Mouse (Mus musculus) splenic B cell, adult 2 months (primary cell): Measurements from ENCODE around the gene Jtb.

Source experiments
- DNase-seq: peaks from one replicate; pipeline ENCODE4 v3.0.0-alpha.2; 2011; ENCODE audit warnings: low read depth, low spot score
- H3K27me3 ChIP-seq: 2 replicates; pipeline ENCODE4 v1.6.1; 2012; ENCODE audit warnings: mild to moderate bottlenecking, low read length, moderate library complexity, mixed read lengths; ENCODE audit not compliant: control insufficient read depth, poor library complexity, insufficient read depth, severe bottlenecking
- H3K36me3 ChIP-seq: 2 replicates; pipeline ENCODE4 v1.6.1; 2012; ENCODE audit warnings: mild to moderate bottlenecking, low read length, moderate library complexity, mixed read lengths; ENCODE audit not compliant: control insufficient read depth, poor library complexity, insufficient read depth, severe bottlenecking

Gene Jtb

DNA sequence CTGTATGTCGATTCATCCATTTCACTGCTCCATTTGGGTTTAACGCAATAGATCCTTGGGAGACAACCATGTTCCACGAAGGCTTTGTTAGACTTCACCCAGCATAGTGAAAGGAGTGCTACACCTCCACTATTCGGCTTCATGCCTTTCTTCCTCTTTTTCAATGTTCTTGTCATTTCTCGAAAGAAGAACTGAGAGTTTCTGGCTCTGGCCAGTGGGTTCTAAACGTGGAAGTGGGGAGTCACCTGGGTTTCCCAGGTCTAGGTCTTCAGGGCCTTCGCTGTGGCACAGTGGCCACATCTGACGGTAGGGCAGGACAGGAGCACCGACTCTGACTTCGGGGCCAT, 33.3 kb downstream of the Jtb start:
- DNase-seq = peak; percentile 93
- Histone ChIP-seq H3K27me3 (no peaks in the 10 kb centered on the region), H3K36me3 (peaks cover 27% of the 10 kb centered on the region)

DNA sequence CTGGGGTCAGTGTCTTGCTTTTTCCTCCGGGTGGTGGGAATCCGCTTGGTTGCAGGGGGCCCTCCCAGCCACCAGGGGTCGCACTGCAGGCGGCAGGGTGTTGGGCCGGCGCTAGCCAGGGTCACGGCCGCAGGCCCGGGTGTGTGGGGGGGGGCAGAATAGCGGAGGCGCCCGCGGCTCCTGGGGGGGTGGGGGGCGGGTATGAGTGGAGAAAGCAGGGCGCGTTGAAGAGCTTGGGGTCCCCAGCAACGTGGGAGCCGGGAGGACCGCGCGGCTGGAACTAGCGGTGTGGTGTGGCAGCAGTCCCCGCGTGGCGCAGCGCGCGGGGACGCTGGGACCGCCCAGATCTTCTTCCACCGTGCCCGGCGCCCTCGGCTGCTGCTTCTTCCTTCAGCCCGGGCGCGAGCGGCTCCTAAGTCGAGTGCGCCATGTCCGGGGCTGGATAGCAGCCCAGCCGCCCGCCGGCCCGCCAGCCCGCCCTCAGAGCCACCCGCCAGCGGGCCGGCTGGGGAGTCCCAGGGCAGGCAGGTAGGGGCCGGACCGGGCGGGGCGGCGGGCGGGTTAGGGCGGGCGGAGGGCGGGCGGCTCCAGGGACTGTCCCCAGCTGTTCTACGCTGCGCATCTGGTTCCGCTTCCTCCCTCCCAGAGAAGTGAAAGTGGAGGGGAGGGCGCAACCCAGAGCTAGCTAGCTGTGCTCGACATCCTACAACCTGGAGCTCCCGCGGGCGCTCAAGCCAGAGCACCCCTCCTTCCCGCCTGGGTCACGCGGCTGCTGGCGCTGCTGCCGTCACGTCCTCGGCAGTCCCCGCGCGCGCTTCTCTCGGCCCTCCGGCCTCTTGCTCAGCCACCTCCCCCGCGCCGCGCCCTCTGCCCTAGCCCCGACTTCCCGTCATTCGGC, 33.9 kb downstream of the Jtb start, which contains the start of gene Dennd4b:
Gene Dennd4b, plus strand, starts transcription at position 152 of the 898 bp plus-strand sequence.
- H3K27me3 ChIP-seq = no peaks in the 10 kb centered on the region
- peaks cover 28% of the 10 kb centered on the region for H3K36me3 ChIP-seq
- peak; percentile 98 for DNase-seq

DNA sequence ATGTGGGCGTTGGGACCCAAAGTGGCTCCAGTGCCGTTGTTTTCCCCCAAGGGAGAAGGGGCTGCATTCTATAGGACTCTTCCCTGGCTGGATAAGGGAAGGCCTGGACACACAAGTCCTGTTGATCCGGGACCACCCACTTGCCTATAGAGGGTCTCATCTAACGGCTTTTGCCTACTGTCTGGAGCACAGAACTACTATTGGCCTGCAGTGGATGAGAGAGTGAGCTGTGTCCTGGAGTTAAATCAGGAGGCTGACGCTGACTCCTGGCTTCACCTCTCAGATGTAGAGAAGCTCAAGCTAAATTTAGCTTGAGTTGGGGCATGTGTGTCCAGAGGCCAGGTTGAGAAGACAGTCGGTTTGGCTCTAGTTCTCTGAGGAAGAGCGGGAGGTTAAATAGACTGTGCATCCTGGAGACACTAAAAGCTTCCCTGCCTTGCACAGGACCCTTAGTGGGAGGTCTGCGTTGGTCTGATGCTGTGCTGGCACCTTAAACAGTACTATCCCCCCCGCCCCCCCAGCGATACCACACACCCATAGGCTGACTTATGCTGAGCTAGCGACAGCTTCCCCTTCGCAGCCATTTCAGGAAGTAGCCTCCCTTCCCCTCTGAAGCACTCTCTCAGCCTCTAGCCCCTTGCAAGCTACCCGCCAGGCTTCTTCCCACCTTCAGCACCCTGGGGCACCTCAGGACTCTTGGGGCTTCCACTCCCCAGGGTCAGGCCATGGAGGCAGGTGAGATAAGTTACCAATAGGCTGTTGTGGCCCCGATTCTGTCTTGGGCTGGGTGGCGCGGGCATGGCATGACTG, 34.7 kb downstream of the Jtb start:
- peaks cover 27% of the 10 kb centered on the region for H3K36me3 ChIP-seq
- DNase-seq = peak; percentile 88
- no peaks in the 10 kb centered on the region for H3K27me3 ChIP-seq

DNA sequence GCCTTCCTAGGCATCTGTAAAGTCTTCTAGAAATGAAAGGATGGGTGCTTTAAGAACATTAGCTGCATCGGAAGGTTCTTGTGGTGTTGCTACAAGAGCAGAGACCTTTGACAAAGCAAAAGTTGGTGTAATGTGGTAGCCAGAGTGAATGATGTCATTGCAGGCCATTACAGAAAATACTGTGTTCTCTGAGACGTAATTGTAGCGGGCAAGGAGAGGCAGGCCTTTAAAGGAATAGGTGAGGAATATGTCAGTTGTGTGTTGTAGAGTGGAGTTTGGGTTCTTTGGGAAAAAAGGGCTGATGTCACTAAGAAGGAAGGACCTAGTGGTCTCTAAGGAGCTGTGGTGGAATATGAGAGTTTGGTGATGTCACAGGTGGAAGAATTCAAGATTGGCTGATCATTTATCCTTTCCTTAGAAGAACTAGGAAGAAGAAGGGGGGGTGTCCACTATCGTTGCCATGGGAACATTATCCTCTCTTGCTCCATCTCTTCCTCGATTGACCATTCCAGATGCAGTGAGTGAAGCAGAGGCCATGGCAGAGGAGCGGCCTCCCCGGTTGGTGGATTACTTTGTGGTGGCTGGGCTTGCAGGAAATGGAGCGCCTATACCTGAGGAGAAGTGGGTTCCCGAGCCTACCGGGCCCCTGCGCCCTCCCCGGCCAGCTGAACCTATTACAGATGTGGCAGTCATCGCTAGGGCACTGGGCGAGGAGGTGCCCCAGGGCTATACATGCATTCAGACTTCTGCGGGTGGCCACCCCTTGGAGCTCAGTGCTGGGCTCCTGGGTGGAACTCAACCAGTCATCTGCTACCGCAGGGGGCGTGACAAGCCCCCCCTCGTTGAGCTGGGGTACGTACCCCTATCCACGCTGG, 35.7 kb downstream of the Jtb start:
- DNase-seq = peak; percentile 24
- Histone ChIP-seq H3K36me3 (peaks cover 29% of the 10 kb centered on the region), H3K27me3 (no peaks in the 10 kb centered on the region)

DNA sequence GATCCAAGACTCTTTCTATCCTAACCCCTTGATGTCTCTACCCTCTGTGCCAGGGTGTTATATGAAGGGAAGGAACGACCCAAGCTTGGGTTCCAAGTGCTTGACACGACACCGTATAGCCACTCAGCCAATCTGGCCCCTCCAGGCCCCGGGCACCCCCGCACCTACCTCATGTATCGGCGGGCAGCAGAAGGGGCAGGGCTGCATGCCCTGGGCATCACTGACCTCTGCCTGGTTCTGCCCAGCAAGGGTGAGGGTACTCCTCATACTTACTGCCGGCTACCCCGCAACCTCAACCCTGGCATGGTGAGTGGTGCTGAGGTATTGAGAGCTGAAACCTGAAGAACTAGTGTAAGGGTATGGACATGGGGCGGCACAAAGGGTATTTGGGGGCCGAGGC, 36.8 kb downstream of the Jtb start:
- no peak for DNase-seq
- peaks cover 32% of the 10 kb centered on the region for H3K36me3 ChIP-seq
- H3K27me3 ChIP-seq = no peaks in the 10 kb centered on the region

DNA sequence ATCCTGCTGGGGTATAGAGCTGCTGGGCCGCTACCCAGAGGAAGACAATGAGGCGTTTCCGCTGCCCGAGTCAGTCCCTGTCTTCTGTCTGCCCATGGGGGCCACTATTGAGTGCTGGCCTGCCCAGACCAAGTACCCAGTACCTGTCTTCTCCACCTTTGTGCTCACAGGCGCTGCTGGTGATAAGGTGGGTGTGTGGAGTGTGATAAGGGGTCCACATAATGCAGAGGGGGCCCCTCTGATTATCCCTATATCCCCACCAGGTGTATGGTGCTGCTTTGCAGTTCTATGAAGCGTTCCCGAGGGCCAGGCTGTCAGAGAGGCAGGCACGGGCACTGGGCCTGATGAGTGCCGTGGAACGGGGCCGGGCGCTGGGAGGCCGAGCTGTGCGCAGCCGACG, 37.6 kb downstream of the Jtb start:
- H3K36me3 ChIP-seq = peaks cover 34% of the 10 kb centered on the region
- no peak for DNase-seq

DNA sequence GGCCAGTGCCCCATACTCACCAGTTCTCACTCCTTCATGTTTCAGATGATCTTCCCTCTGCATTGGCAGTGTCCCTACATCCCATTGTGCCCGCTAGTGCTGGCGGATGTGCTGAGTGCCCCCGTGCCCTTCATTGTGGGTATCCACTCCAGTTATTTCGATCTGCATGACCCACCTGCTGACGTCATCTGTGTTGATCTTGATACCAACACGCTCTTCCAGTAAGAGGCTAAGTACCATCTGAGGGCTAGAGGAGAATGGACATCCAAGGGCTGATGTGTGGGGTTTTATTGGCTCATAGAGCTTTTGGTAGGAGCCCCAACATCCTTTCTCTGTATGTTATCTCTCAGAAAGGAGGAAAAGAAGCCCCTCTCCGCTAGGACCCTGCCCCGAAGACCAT, 39.4 kb downstream of the Jtb start:
- peaks cover 34% of the 10 kb centered on the region for H3K36me3 ChIP-seq
- no peaks in the 10 kb centered on the region for H3K27me3 ChIP-seq
- DNase-seq = no peak

More for the DNA sequence above, 37.6 kb downstream of the Jtb start:
- no peaks in the 10 kb centered on the region for H3K27me3 ChIP-seq

DNA sequence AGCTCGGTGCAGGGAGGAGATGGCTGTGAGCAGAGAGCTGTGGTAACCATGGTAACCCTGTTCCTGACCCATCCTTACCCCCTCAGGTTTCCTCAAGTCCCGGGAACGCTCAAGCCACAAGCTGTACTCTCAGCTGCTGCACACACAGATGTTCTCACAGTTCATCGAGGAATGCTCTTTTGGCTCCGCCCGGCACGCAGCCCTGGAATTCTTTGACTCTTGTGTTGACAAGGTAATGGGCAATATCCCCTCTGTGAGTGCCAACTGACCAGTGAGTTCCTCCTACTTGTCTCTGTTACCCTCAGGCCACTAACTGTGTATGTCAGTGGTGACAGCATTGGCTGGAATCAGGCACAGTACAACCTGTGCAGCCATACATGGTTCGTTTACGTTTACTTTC, 40.8 kb downstream of the Jtb start:
- Histone ChIP-seq H3K27me3 (no peaks in the 10 kb centered on the region), H3K36me3 (peaks cover 45% of the 10 kb centered on the region)
- DNase-seq = no peak

DNA sequence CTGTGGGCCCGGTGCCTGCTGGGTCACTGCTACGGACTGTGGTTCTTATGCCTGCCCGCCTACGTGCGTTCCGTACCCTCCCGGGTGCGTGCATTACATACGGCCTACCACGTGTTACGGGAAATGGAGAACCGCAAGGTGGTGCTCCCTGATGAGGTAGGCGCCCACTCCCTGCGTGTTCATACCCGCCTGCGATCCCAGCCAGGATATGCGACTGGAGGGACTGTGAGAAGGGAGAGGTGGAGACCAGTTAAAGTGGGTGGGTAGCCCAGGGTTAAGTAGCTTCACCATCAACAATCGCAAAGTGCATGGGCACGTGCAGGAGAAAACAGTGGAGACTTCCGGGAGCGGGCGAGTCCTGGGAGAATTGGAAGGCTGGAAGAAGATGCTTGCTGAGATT, 42.5 kb downstream of the Jtb start:
- H3K36me3 ChIP-seq = peaks cover 45% of the 10 kb centered on the region
- no peak for DNase-seq
- H3K27me3 ChIP-seq = no peaks in the 10 kb centered on the region

DNA sequence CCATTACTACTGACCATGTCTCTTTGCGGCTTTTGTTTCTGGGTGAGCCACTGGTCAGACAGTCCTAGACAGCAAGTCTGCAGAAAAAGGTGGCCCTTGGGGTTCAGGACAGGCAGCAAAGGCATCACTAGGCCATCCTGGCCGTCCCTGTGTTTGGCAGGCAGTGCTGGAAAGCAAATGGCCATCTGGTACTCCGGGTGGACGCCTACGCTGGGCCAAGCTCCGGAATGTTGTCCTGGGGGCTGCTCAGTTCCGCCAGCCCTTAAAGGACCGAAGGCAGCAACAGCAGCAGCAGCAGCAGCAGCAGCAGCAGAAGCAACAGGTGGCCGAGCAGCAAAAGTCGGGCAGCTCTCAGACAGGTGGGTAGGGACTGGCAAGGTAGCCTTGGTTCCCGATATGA, 43.9 kb downstream of the Jtb start:
- DNase-seq = no peak
- Histone ChIP-seq H3K27me3 (no peaks in the 10 kb centered on the region), H3K36me3 (peaks cover 48% of the 10 kb centered on the region)

DNA sequence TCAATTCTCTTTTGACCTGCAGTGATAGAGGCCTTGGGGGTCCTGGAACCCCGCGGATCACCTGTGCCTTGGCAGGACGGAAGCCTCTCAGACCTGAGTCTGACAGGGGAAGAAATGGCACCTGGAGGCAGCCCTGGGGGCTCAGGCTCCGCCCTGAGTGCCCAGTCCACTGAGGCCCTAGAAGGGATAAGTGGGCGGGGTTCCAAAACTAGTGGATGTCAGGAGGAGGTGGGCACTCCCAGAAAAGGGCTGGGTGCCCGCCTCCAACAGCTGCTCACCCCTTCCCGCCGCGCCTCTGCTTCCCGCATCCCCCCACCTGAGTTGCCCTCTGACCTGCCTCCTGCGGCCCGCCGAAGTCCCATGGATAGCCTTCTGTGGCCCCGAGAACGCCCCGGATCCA, 45.5 kb downstream of the Jtb start:
- H3K27me3 ChIP-seq = no peaks in the 10 kb centered on the region
- peaks cover 42% of the 10 kb centered on the region for H3K36me3 ChIP-seq
- DNase-seq = no peak

DNA sequence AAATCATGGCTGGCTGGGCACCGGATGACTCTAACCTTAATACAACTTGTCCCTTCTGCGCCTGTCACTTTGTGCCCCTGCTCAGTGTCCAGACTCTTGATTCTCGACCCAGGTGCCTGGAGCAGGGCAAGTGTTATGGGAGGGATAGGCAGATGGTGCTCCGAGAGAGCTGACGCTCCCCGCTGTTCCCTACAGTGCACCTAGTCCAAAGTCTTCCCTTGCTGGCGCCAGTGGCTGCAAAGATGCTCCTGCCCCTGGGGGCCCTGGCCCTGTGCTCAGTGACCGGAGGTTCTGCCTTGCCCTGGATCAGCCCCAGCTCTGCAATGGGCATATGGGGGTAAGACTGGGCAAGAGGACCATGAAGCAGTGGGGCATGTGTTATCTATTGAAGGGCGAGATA, 46.4 kb downstream of the Jtb start:
- DNase-seq = no peak
- no peaks in the 10 kb centered on the region for H3K27me3 ChIP-seq
- peaks cover 35% of the 10 kb centered on the region for H3K36me3 ChIP-seq

DNA sequence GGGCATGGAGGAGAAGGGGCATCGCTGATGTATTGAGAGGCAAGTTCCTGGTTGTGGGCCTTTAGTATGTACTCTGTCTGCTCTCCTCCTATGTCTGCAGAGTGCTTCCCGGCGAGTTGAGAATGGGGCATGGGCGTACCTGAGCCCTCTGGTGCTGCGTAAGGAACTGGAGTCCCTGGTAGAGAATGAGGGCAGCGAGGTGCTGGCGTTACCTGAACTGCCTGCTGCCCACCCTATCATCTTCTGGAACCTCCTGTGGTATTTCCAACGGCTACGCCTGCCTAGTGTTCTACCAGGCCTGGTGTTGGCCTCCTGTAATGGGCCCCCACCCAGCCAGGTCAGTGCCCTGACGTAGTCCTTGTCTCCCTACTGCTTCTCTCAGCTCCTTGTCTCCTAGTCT, 46.8 kb downstream of the Jtb start:
- Histone ChIP-seq H3K36me3 (peaks cover 35% of the 10 kb centered on the region), H3K27me3 (no peaks in the 10 kb centered on the region)
- no peak for DNase-seq

DNA sequence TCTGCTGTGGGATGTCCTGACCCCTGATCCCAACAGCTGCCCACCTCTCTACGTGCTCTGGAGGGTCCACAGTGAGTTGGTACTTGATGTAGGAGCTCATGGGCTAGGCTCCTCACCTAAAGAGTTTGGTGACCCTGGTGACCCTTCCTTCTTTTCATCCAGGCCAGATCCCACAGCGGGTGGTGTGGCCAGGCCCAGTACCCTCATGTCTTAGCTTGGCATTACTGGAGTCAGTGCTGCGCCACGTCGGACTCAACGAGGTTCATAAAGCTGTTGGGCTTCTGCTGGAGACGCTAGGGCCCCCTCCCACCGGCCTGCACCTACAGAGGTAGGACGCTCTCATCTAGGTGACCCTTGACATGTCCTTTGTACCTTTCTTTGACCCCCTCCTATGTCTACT, 47.8 kb downstream of the Jtb start:
- Histone ChIP-seq H3K36me3 (peaks cover 30% of the 10 kb centered on the region), H3K27me3 (no peaks in the 10 kb centered on the region)
- DNase-seq = no peak
